Mouse (Mus musculus) common myeloid progenitor, adult 5-6 weeks (primary cell): Measurements from ENCODE around the gene Rgcc. TPM values are rescaled to one million over a fixed set of nuclear protein-coding genes. Genes with fewer than 3 reads are reported as not detected.

Experiments
- ATAC-seq: replicated peaks from 2 replicates; pipeline ENCODE4 v1.8.0; 2016; ENCODE audit warnings: low read depth, mild to moderate bottlenecking, moderate TSS enrichment, inconsistent platforms; ENCODE audit not compliant: poor library complexity, severe bottlenecking
- total RNA-seq: library from RNA; stranded (forward); fragments of 200-1000, 187-1606 nt; gene quantifications from 2 replicates; pipeline ENCODE4 v1.2.3, GENCODE M21; 2017

Rgcc gene
- total RNA-seq = 23.2 and 35.5 TPM in 2 replicates

DNA sequence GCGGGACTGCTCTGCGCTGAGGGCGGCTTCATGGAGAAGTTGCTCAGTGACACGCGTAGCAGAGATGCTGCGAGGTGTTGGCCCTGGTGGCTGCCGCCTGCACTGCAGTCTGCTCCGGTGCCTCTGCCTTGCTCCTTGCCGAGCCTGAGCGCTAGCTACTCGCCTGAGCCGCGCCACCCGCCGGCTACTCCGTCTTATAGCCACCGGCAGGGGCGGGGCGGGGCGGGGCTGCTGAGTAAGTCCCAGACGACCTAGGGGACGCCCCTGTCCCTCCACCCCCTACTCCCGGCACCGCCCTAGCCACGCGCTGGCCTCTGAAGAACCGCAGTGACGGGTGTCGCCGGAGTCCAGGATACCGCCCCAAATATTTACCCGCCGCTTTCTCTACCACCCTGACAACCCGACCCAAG, at the start of gene Rgcc:
Gene Rgcc (minus strand): TSS at position 180 of the 410 bp plus-strand sequence.
- peak; percentile 89 for ATAC-seq

DNA sequence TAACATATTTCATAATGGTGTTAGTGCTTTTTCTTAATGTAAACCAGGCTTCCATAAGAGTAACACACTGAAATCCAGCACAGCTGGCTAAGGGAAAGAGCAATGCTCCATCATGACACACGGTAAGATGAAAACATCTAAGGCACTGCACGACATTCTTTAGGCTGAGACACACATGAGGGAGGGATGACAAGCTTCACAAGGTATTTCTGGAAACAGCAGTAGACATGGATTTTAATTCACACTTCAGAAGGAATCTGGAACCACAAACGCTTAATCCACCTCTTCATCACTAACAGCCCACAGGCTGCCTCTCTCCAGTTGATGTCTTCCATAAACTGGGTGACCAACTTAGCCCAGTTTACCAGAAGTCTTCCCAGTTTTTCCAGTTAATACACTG, 44.9 kb upstream of the Rgcc start:
- ATAC-seq = no peak

DNA sequence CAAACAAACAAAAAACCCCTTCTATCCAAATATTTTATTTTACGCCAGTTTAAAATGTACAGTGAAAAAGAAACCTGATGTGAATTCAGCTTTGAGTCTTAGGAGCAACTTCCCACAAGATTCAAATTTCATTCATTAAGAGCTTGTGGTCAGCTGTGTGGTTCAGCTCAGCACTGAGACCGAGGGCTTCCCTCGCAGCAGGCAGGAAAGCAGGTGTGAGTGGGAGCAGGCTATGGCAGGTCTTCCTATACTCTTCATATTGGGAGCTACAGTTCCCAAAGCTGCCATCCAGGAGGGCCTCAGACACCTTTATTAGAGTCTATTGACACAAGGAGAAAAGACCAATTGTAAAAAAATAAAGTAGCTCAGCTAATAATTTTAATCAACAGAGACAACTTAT, 34.2 kb upstream of the Rgcc start:
- ATAC-seq = no peak

- no peak for ATAC-seq
Observed at GRCm38 (mm10) chr14:79331936-79332335, 30.5 kb upstream of the Rgcc start.

GRCm38 (mm10) chr14:79330944-79331561, 29.6 kb upstream of the Rgcc start:
- ATAC-seq = peak; percentile 78

DNA sequence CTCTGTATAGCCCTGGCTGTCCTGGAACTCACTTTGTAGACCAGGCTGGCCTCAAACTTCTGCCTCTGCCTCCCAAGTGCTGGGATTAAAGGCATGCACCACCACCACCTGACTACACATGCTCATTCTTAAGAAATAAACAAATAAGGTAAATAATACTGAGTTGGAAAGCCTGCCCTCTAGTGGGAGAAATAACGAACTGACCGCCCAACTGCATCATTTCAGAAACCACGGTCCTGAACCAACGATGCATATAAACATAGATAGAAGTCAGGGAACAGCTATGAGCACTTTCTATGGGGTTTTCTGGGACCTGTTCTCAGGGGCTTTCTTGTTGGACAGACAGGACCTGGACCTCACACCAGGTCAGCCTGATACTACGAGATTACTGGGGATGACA, 25.6 kb upstream of the Rgcc start:
- ATAC-seq = peak; percentile 69

DNA sequence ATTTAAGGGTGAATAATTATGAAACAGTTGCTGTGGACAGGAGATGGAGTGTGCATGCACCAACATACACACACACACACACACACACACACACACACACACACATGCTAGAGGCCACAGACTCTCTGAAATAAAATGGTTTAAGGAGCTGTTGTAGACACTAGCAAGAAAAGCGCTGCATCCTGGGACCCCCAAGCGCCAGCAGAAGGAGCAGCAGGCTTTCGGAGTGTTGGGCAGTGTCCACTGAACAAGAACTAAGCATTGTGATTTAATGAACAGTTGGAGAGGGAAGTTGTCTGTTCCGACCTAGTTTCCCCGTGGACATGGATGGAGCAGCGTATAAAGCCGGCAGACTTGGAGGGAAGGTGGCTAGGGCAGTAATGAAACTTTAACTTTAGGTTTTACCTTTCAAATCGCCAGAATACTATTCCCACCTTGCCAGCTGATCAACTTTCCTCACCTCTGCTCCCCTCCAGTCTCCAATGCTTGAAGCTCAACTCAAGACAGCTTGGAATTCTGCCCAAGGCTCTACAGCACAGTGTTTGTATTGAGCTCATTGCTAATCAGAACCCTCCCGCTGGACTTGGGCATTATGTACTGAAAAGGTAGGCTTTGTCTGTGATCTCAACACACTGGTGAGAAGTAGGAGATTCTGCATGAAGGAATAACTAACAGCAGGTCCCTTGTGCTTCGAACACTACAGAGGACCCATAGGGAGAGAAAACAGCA, 22.8 kb upstream of the Rgcc start:
- no peak for ATAC-seq

- ATAC-seq = no peak
Observed at GRCm38 (mm10) chr14:79321881-79322280, 20.4 kb upstream of the Rgcc start.

DNA sequence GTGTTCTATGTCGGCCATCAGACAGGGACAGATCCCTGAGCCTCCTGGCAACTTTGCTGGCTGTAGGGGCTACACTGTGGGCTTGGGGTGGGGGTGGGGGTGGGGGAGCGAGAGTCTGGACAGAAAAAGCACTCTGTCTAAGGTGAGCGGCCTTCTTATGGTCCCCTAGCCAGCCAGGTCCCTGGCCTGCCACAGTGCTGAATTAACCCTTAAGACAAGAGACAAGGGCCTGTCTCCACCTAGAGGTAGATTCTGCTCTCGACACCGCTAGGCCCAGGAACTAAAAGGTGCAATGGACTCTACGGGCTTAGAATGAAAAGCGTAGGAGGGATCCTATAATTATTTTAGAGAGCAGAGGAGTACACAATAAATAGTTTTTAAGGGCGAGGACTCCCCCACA, 19.7 kb upstream of the Rgcc start:
- peak; percentile 92 for ATAC-seq

DNA sequence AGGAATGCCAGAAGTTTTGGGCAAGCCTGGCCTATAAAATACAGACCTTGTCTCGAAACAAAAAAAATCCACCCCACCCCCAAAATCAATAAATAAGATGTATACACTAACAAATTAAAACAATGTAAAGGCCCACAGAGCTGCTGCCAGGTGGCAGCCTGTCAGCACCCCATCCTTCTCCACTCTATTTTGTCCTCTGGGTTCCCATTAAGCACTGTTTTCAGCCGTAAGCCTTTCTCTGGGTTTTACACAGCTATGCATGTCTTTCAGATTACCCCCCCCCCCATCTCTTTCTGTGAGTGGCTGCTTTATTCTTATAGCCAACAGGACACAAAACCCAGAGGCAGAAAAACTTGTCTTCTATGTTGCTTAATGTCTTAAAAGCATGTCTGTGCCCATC, 16.2 kb upstream of the Rgcc start:
- no peak for ATAC-seq

- ATAC-seq = no peak
Observed at GRCm38 (mm10) chr14:79315877-79316276, 14.4 kb upstream of the Rgcc start.

GRCm38 (mm10) chr14:79314245-79315010, 13.0 kb upstream of the Rgcc start:
- no peak for ATAC-seq

- ATAC-seq = peak; percentile 77
Observed at GRCm38 (mm10) chr14:79313439-79314175, 12.2 kb upstream of the Rgcc start.

GRCm38 (mm10) chr14:79312719-79313118, 11.3 kb upstream of the Rgcc start:
- no peak for ATAC-seq

GRCm38 (mm10) chr14:79311918-79312454, 10.5 kb upstream of the Rgcc start:
- ATAC-seq = no peak

DNA sequence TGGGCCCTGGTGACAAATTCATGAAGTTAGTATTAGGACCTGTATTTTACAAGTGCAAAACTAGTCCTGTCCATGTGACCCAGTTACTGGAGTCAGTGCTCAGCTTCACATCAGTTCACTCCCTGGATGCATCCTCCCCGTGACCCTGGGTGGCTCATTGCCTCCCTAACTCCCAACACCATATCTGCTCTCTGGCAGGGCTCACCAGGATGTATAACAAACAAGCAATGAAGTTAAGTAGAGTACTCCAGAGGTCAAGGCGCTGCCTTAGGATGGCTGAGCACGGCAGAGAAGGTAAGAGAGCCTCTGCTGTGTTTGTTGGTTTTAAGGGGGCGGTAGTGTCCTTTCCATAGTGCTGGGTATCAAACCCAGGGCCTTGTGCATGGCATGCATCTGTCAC, 7.7 kb upstream of the Rgcc start:
- ATAC-seq = no peak

- ATAC-seq = no peak
Observed at GRCm38 (mm10) chr14:79308364-79308763, 6.9 kb upstream of the Rgcc start.

GRCm38 (mm10) chr14:79307908-79308307, 6.5 kb upstream of the Rgcc start:
- ATAC-seq = no peak

DNA sequence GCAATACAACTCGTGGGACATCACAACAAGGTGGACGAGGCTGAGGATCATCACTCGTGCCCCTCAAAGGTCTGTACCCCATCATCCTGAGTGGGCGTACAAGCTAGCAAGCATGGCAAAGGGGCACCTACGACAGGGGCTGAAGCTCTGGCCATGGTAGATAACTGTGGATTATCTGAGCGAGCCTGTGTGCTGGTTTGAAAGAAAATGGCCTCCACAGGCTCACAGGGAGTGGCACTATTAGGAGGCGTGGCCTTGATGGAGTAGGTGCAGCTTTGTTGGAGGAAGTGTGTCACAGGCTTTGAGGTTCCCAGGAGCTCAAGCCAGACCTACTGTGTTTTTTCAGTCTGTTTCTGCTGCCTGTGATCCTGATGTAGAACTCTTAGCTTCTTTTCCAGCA, 5.7 kb upstream of the Rgcc start:
- ATAC-seq = 0 out of 2 replicates have a peak, but pooled peaks have one; percentile 13

GRCm38 (mm10) chr14:79304873-79305464, 3.5 kb upstream of the Rgcc start:
- no peak for ATAC-seq
